In the genomic region with DNA sequence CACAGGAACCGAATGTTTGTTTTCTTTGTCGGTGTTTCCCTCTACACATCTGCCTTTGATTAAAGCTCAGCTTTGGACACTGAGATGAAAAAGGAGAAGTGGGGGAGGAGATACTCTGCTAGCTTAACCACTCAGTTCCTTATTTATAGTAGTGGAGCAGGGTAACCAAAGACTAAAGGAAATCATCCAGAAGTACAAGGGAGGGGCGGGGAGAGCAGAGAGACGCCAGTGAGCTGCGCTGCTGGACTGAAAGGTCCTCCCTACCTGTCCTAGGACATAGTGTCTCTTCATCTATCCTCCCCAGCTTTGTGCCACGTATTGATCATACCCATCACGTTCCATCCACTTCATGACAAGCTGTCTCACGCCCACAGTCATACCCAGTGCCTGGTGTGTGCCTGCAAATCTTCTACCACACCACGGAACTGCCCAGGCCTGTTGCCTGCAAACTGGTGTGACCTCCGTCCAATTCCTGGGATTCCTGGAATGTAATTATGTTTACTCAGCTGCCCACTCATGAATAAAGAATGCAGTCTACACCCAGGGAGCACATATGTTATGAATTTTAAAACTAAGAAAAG, we compare ENCODE assay signal across 8 mouse cellular contexts.
DNase-seq lines count a peak whose midpoint lies in the region; ATAC-seq lines count a peak whose summit lies in the region.

No protein-coding gene starts in this region.

- H3K4me1 ChIP-seq in heart, embryonic 10.5 days: peaks cover 9% of the 10 kb centered on the region; the same call in 1 of the 2 replicates
- H3K4me1 ChIP-seq in liver, embryonic 13.5 days (replicated peaks): peaks cover 18% of the 10 kb centered on the region

- H3K9me3 ChIP-seq in heart, embryonic 10.5 days: no peaks in the 10 kb centered on the region
- H3K9me3 ChIP-seq in liver, embryonic 13.5 days (replicated peaks): no peaks in the 10 kb centered on the region

- no peaks in the 10 kb centered on the region for H3K36me3 ChIP-seq in heart, embryonic 10.5 days
- H3K36me3 ChIP-seq in liver, embryonic 13.5 days: no peaks in the 10 kb centered on the region

- no peak overlapping the region for H3K4me3 ChIP-seq in heart, embryonic 10.5 days
- no peak overlapping the region for H3K4me3 ChIP-seq in liver, embryonic 13.5 days (replicated peaks)

- peak; percentile 96 for DNase-seq in heart, adult 11 months
- no peak for DNase-seq in heart, embryonic 10.5 days (ENCODE audit: low spot score)
- peak; percentile 33 for DNase-seq in MEL-GATA-1-ER (ENCODE audit: extremely low read depth, low read depth)
- peak; percentile 71 for DNase-seq in gastrocnemius, postnatal 25 days
- DNase-seq in liver, embryonic 13.5 days: no peak
- DNase-seq in spleen, adult 12 weeks (ENCODE audit: low spot score): peak; percentile 11
- no peak for DNase-seq in testis, postnatal 14 days (ENCODE audit: low spot score)
- no peak for DNase-seq in cerebellum, postnatal 36 days

- H3K4me2 ChIP-seq in liver, embryonic 13.5 days: no peak overlapping the region

- no peaks in the 10 kb centered on the region for H3K27me3 ChIP-seq in heart, embryonic 10.5 days (ENCODE audit: insufficient read depth, poor library complexity, severe bottlenecking)
- H3K27me3 ChIP-seq in liver, embryonic 13.5 days: no peaks in the 10 kb centered on the region

- H3K9ac ChIP-seq in liver, embryonic 13.5 days: no peak overlapping the region

- peak; percentile 39; the same call in 1 of the 2 replicates for ATAC-seq in liver, embryonic 13.5 days (ENCODE audit: low read depth)

- no peak overlapping the region for H3K27ac ChIP-seq in heart, embryonic 10.5 days
- no peak overlapping the region for H3K27ac ChIP-seq in liver, embryonic 13.5 days

- 59% methylated on average over 10 of the region's 10 CpGs for WGBS in heart, embryonic 10.5 days
- WGBS in liver, embryonic 13.5 days (ENCODE audit: insufficient replicate concordance): 15% methylated on average over 10 of the region's 10 CpGs

Comparison
In these comparisons a context has a peak if more than half of its experiments do, and no peak if none do; other contexts are left out.
1. DNase-seq: peak in heart, adult 11 months (single experiment), MEL-GATA-1-ER (single experiment), gastrocnemius, postnatal 25 days (single experiment) and spleen, adult 12 weeks (single experiment); none in heart, embryonic 10.5 days (single experiment), liver, embryonic 13.5 days (single experiment), testis, postnatal 14 days (single experiment) and cerebellum, postnatal 36 days (0 of 2).